Comparison of ENCODE assay signal across 15 mouse cellular contexts in the genomic region with DNA sequence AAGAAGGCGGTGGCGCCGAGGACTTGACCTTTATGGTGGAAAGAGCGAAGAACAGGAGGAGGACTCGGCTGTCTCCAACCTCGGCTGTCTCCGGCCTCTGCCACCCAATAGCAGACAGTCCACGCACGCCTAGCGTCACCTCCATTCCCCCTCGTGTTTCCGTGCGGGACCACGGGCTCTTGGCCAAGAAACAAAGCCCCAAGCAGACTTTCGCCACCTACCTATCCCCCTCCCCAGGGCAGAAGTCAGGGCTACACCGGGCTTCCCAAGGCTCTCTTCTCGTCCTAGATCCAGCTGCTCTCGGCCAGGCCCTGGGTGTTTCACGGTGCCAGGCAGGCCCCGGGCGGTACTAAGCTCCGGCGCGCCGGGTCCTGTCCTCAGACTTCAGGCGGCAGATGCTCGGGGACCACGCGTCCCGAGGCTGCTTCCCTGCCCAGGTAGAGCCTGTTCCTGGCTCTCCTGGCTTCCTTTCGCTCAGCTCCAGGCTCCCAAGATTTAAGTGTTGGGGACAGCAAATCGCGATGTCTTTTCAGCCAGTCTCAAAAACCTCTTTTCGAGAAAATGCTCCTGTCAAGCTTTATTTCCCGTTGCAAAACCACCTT. TPM values are rescaled to one million over a fixed set of nuclear protein-coding genes. Genes with fewer than 3 reads are reported as not detected.
DNase-seq lines count a peak whose midpoint lies in the region; ATAC-seq lines count a peak whose summit lies in the region.
"Had no signal": no experiment of that assay in that cellular context is flagged by ENCODE, and none has a peak within 500 bp of the region (broad histone marks: within the 10 kb centered on the region; RNA-seq: fewer than 3 reads in every experiment).

No protein-coding gene starts in this region.

- peak overlapping the region; percentile 30; the same call in 1 of the 2 replicates for H3K9ac ChIP-seq in intestine, embryonic 14.5 days (ENCODE audit: low read length)
- no peak overlapping the region for H3K9ac ChIP-seq in intestine, embryonic 16.5 days (ENCODE audit: low read depth, low read length)
- H3K9ac ChIP-seq in limb, embryonic 13.5 days: peak overlapping the region; percentile 87
- H3K9ac ChIP-seq: embryonic facial prominence, embryonic 12.5 days; hindbrain, embryonic 14.5 days had no signal

- no peaks in the 10 kb centered on the region for H3K36me3 ChIP-seq in intestine, embryonic 14.5 days (ENCODE audit: control insufficient read depth, insufficient read depth, low read length)
- H3K36me3 ChIP-seq in intestine, embryonic 16.5 days (ENCODE audit: control insufficient read depth, insufficient read depth, low read length): no peaks in the 10 kb centered on the region
- peaks cover 18% of the 10 kb centered on the region; the same call in 1 of the 2 replicates for H3K36me3 ChIP-seq in limb, embryonic 13.5 days
- H3K36me3 ChIP-seq: embryonic facial prominence, embryonic 12.5 days had no signal

- DNase-seq in intestine, embryonic 14.5 days (ENCODE audit: low spot score): peak; percentile 77
- peak; percentile 38 for DNase-seq in thymus, postnatal 4 days
- DNase-seq in thymus, postnatal 36 days: no peak
- peak; percentile 21 for DNase-seq in yolk sac, embryonic 10.5 days (ENCODE audit: low spot score)
- DNase-seq in layer of hippocampus, adult 9-11 months: no peak
- DNase-seq in frontal cortex, postnatal 36 days (ENCODE audit: low spot score in 2 of 2): no peak
- DNase-seq: cerebellum, adult 11-12 months; gastrocnemius, postnatal 14 days; layer of hippocampus, postnatal 36 days had no signal

- H3K27me3 ChIP-seq in intestine, embryonic 14.5 days (replicated peaks; ENCODE audit: control insufficient read depth, insufficient read depth, low read length): peaks cover 97% of the 10 kb centered on the region
- H3K27me3 ChIP-seq in intestine, embryonic 16.5 days (replicated peaks; ENCODE audit: control insufficient read depth, insufficient read depth, low read length): peaks cover 63% of the 10 kb centered on the region
- H3K27me3 ChIP-seq in limb, embryonic 13.5 days: peaks cover 13% of the 10 kb centered on the region

- H3K4me1 ChIP-seq in intestine, embryonic 14.5 days (replicated peaks; ENCODE audit: control insufficient read depth, insufficient read depth, low read length): 0 out of 2 replicates have a peak, but pooled peaks cover 4% of the 10 kb centered on the region
- no peaks in the 10 kb centered on the region for H3K4me1 ChIP-seq in intestine, embryonic 16.5 days (ENCODE audit: control insufficient read depth, insufficient read depth, low read length)
- peaks cover 37% of the 10 kb centered on the region for H3K4me1 ChIP-seq in limb, embryonic 13.5 days

- H3K4me2 ChIP-seq in intestine, embryonic 14.5 days (ENCODE audit: low read length): peak overlapping the region; percentile 32
- no peak overlapping the region for H3K4me2 ChIP-seq in intestine, embryonic 16.5 days (ENCODE audit: low read depth, low read length)
- H3K4me2 ChIP-seq in limb, embryonic 13.5 days (replicated peaks): peak overlapping the region; percentile 75
- H3K4me2 ChIP-seq: embryonic facial prominence, embryonic 12.5 days; hindbrain, embryonic 14.5 days had no signal

- H3K4me3 ChIP-seq in intestine, embryonic 14.5 days (ENCODE audit: low read depth, low read length): peak overlapping the region; percentile 16
- H3K4me3 ChIP-seq in intestine, embryonic 16.5 days (ENCODE audit: low read length): no peak overlapping the region
- H3K4me3 ChIP-seq in limb, embryonic 13.5 days: peak overlapping the region; percentile 95
- H3K4me3 ChIP-seq: embryonic facial prominence, embryonic 12.5 days had no signal

- no peaks in the 10 kb centered on the region for H3K9me3 ChIP-seq in intestine, embryonic 14.5 days (ENCODE audit: control insufficient read depth, low read length)
- H3K9me3 ChIP-seq in intestine, embryonic 16.5 days (ENCODE audit: control insufficient read depth, low read length): no peaks in the 10 kb centered on the region
- no peaks in the 10 kb centered on the region for H3K9me3 ChIP-seq in limb, embryonic 13.5 days
- H3K9me3 ChIP-seq: embryonic facial prominence, embryonic 12.5 days had no signal

- no peak for ATAC-seq in intestine, embryonic 14.5 days (replicated peaks; ENCODE audit: low FRiP score, low TSS enrichment, low read depth)
- no peak for ATAC-seq in intestine, embryonic 16.5 days
- ATAC-seq in limb, embryonic 13.5 days (ENCODE audit: low FRiP score, low read depth): no peak

- under 1% methylated on average over 35 of the region's 35 CpGs for WGBS in intestine, embryonic 14.5 days
- WGBS in intestine, embryonic 16.5 days: 2% methylated on average over 35 of the region's 35 CpGs
- WGBS in limb, embryonic 13.5 days: 2% methylated on average over 35 of the region's 35 CpGs

- no peak overlapping the region for H3K27ac ChIP-seq in intestine, embryonic 14.5 days (ENCODE audit: low read depth)
- H3K27ac ChIP-seq in intestine, embryonic 16.5 days (ENCODE audit: low read length): no peak overlapping the region
- peak overlapping the region; percentile 97 for H3K27ac ChIP-seq in limb, embryonic 13.5 days
- H3K27ac ChIP-seq: embryonic facial prominence, embryonic 12.5 days; hindbrain, embryonic 14.5 days had no signal

RNA-seq across cellular contexts. Expression of a gene that starts 7.3 kb away (rescaled TPM):
- 2.0 and 2.6 TPM in 2 replicates for polyA plus RNA-seq in intestine, embryonic 14.5 days (2014; fragmentation: Nextera tagmentation; extraction: Ambion mirVana)
- 1.4 and 1.9 TPM in 2 replicates for polyA plus RNA-seq in intestine, embryonic 16.5 days (2015; fragmentation: Nextera tagmentation; extraction: Ambion mirVana)
- polyA plus RNA-seq in limb, embryonic 13.5 days (2015; fragmentation: Nextera tagmentation; extraction: Ambion mirVana): 44.5 and 55.0 TPM in 2 replicates
- polyA plus RNA-seq: hindbrain, embryonic 14.5 days; lung, embryonic 16.5 days; testis, adult 2 months had no signal

RNA-seq across cellular contexts. Expression of a gene that starts 7.8 kb away (rescaled TPM):
- 0.35 and 0.39 TPM in 2 replicates for polyA plus RNA-seq in intestine, embryonic 14.5 days (2014; fragmentation: Nextera tagmentation; extraction: Ambion mirVana)
- polyA plus RNA-seq in intestine, embryonic 16.5 days (2015; fragmentation: Nextera tagmentation; extraction: Ambion mirVana): 0.24 and 0.45 TPM in 2 replicates
- polyA plus RNA-seq in limb, embryonic 13.5 days (2015; fragmentation: Nextera tagmentation; extraction: Ambion mirVana): 24.5 and 27.7 TPM in 2 replicates
- polyA plus RNA-seq: embryonic facial prominence, embryonic 12.5 days; hindbrain, embryonic 14.5 days; lung, embryonic 16.5 days; testis, adult 2 months had no signal

RNA-seq across cellular contexts. Expression of a gene that starts 12.2 kb away (rescaled TPM):
- 15.6 and 20.4 TPM in 2 replicates for polyA plus RNA-seq in intestine, embryonic 14.5 days (2014; fragmentation: Nextera tagmentation; extraction: Ambion mirVana)
- polyA plus RNA-seq in intestine, embryonic 16.5 days (2015; fragmentation: Nextera tagmentation; extraction: Ambion mirVana): 8.6 and 10.0 TPM in 2 replicates
- 191 and 207 TPM in 2 replicates for polyA plus RNA-seq in limb, embryonic 13.5 days (2015; fragmentation: Nextera tagmentation; extraction: Ambion mirVana)
- polyA plus RNA-seq: lung, embryonic 16.5 days had no signal

RNA-seq across cellular contexts. Expression of a gene that starts 22.0 kb away (rescaled TPM):
- 4.2 and 7.1 TPM in 2 replicates for polyA plus RNA-seq in intestine, embryonic 14.5 days (2014; fragmentation: Nextera tagmentation; extraction: Ambion mirVana)
- polyA plus RNA-seq in intestine, embryonic 16.5 days (2015; fragmentation: Nextera tagmentation; extraction: Ambion mirVana): 3.0 and 3.2 TPM in 2 replicates
- polyA plus RNA-seq in limb, embryonic 13.5 days (2015; fragmentation: Nextera tagmentation; extraction: Ambion mirVana): 58.3 and 63.5 TPM in 2 replicates
- polyA plus RNA-seq: embryonic facial prominence, embryonic 12.5 days had no signal

RNA-seq across cellular contexts. Expression of a gene that starts 31.2 kb away (rescaled TPM):
- 9.2 and 10.1 TPM in 2 replicates for polyA plus RNA-seq in intestine, embryonic 14.5 days (2014; fragmentation: Nextera tagmentation; extraction: Ambion mirVana)
- 6.0 and 8.2 TPM in 2 replicates for polyA plus RNA-seq in intestine, embryonic 16.5 days (2015; fragmentation: Nextera tagmentation; extraction: Ambion mirVana)
- 11.8 and 13.1 TPM in 2 replicates for polyA plus RNA-seq in limb, embryonic 13.5 days (2015; fragmentation: Nextera tagmentation; extraction: Ambion mirVana)

Comparison
In these comparisons a context has a peak if more than half of its experiments do, and no peak if none do; other contexts are left out.
1. DNase-seq: peak in intestine, embryonic 14.5 days (single experiment), thymus, postnatal 4 days (single experiment) and yolk sac, embryonic 10.5 days (single experiment); none in thymus, postnatal 36 days (0 of 2), layer of hippocampus, adult 9-11 months (single experiment) and frontal cortex, postnatal 36 days (0 of 2).
2. RNA of a gene that starts 7.3 kb away (polyA plus RNA-seq): 44.5 to 55.0 TPM in limb, embryonic 13.5 days; 2.0 to 2.6 TPM in intestine, embryonic 14.5 days and 1.4 to 1.9 TPM in intestine, embryonic 16.5 days; every median in the first group is over 10 times any median in the second.
3. RNA of a gene that starts 7.8 kb away (polyA plus RNA-seq): 24.5 to 27.7 TPM in limb, embryonic 13.5 days; 0.24 to 0.45 TPM in intestine, embryonic 16.5 days and 0.35 to 0.39 TPM in intestine, embryonic 14.5 days; every median in the first group is over 10 times any median in the second.